Comparison of ENCODE assay signal across 12 mouse cellular contexts in genomic region chr6:91371912-91372585, GRCm38 (mm10). TPM values are rescaled to one million over a fixed set of nuclear protein-coding genes. Genes with fewer than 3 reads are reported as not detected.
DNase-seq lines count a peak whose midpoint lies in the region; ATAC-seq lines count a peak whose summit lies in the region.
"Had no signal": no experiment of that assay in that cellular context is flagged by ENCODE, and none has a peak within 500 bp of the region (broad histone marks: within the 10 kb centered on the region; RNA-seq: fewer than 3 reads in every experiment).

No protein-coding gene starts in this region.

- H3K27me3 ChIP-seq in lung, embryonic 15.5 days: no peaks in the 10 kb centered on the region
- H3K27me3 ChIP-seq: neural tube, embryonic 13.5 days had no signal

- intact Hi-C loops in left cerebral cortex, postnatal 36 days (cut with DNase I): no loop called here

- H3K9me3 ChIP-seq in lung, embryonic 15.5 days: no peaks in the 10 kb centered on the region
- H3K9me3 ChIP-seq: limb, embryonic 13.5 days; neural tube, embryonic 13.5 days had no signal

- peak; percentile 44; the same call in 1 of the 2 replicates for ATAC-seq in lung, embryonic 15.5 days (ENCODE audit: borderline replicate concordance, extremely low read depth, low FRiP score, low TSS enrichment)

- H3K4me2 ChIP-seq in lung, embryonic 15.5 days: no peak overlapping the region
- H3K4me2 ChIP-seq: limb, embryonic 13.5 days; neural tube, embryonic 13.5 days had no signal

- H3K4me1 ChIP-seq in lung, embryonic 15.5 days: no peaks in the 10 kb centered on the region
- H3K4me1 ChIP-seq: limb, embryonic 13.5 days had no signal

- no peak overlapping the region for H3K9ac ChIP-seq in lung, embryonic 15.5 days
- H3K9ac ChIP-seq: limb, embryonic 13.5 days; neural tube, embryonic 13.5 days had no signal

- H3K27ac ChIP-seq in lung, embryonic 15.5 days: 0 out of 2 replicates have a peak overlapping the region, but pooled peaks have one; percentile 22
- H3K27ac ChIP-seq: neural tube, embryonic 13.5 days had no signal

- no peaks in the 10 kb centered on the region for H3K36me3 ChIP-seq in lung, embryonic 15.5 days
- H3K36me3 ChIP-seq: limb, embryonic 13.5 days; neural tube, embryonic 13.5 days had no signal

- H3K4me3 ChIP-seq in lung, embryonic 15.5 days: no peak overlapping the region
- H3K4me3 ChIP-seq: limb, embryonic 13.5 days; neural tube, embryonic 13.5 days had no signal

- DNase-seq in embryo, embryonic 10 days (ENCODE audit: low spot score): peak; percentile 27
- DNase-seq in embryo, embryonic 11 days: no peak
- peak; percentile 50 to 55 for DNase-seq in lung, adult 18-20 months
- no peak for DNase-seq in lung, postnatal 4 days
- peak; percentile 43 for DNase-seq in ZHBTc4 (ENCODE audit: low read depth, low spot score)
- no peak for DNase-seq in T-cell, adult 2 months (ENCODE audit: low spot score)
- DNase-seq in left cerebral cortex, postnatal 36 days (ENCODE audit: low spot score in 2 of 2): no peak
- DNase-seq: kidney, postnatal 25 days had no signal

RNA-seq across cellular contexts. Expression of gene Wnt7a, which starts 39.1 kb away (rescaled TPM):
- 1.2 and 1.8 TPM in 2 replicates for polyA plus RNA-seq in lung, embryonic 15.5 days (2015; fragmentation: Nextera tagmentation; extraction: Ambion mirVana)
- total RNA-seq in left cerebral cortex, postnatal 36 days (2021): 10 to 100 TPM; 14.2 to 16.0 TPM
- polyA plus RNA-seq: C2C12 had no signal

Comparison
In these comparisons a context has a peak if more than half of its experiments do, and no peak if none do; other contexts are left out.
1. DNase-seq: peak in embryo, embryonic 10 days (single experiment), lung, adult 18-20 months (2 of 2) and ZHBTc4 (single experiment); none in embryo, embryonic 11 days (single experiment), lung, postnatal 4 days (0 of 2), T-cell, adult 2 months (single experiment) and left cerebral cortex, postnatal 36 days (0 of 2).